Mouse (Mus musculus): ENCODE data around the gene Gpc6.

GRCm38 (mm10) chr14:117993845-117994244 is 1068.7 kb downstream of the Gpc6 start:
- no peak for TF ChIP-seq CTCF (IDR thresholded peaks at IDR 0.05; ENCODE audit: low read depth)
- no peak for TF ChIP-seq EP300 (IDR thresholded peaks at IDR 0.05; ENCODE audit: low read depth)

All from heart, postnatal 0 days (tissue).